Mouse (Mus musculus) brain, embryonic 14.5 days (tissue): ENCODE results near the gene Uri1. TPM values are rescaled to one million over a fixed set of nuclear protein-coding genes. Genes with fewer than 3 reads are reported as not detected.

ENCODE experiments used
- DNase-seq: peaks from one replicate; pipeline ENCODE4 v3.0.0-alpha.2; 2011; ENCODE audit warnings: low read depth
- CTCF ChIP-seq: fragments of 200-500 bp; IDR thresholded peaks from 2 replicates; pipeline ENCODE4 v1.5.1; 2012; ENCODE audit warnings: inconsistent platforms, mild to moderate bottlenecking, moderate library complexity, borderline replicate concordance; ENCODE audit not compliant: insufficient read depth, insufficient read length; ENCODE audit errors: extremely low read depth
- POLR2A ChIP-seq: fragments of 200-500 bp; IDR thresholded peaks from 2 replicates; pipeline ENCODE4 v1.6.1; 2012; ENCODE audit warnings: mild to moderate bottlenecking, inconsistent platforms, borderline replicate concordance; ENCODE audit not compliant: poor library complexity, insufficient read depth, insufficient read length, severe bottlenecking; ENCODE audit errors: extremely low read depth
- polyA plus RNA-seq: library from polyadenylated mRNA; depleted of rRNA; stranded (reverse); fragments of >200 nt; gene quantifications from 2 replicates; pipeline ENCODE4 v1.2.3, GENCODE M21; 2012; rRNA removed

The Uri1 gene
- polyA plus RNA-seq, 1 experiment = 24.2 TPM

DNA sequence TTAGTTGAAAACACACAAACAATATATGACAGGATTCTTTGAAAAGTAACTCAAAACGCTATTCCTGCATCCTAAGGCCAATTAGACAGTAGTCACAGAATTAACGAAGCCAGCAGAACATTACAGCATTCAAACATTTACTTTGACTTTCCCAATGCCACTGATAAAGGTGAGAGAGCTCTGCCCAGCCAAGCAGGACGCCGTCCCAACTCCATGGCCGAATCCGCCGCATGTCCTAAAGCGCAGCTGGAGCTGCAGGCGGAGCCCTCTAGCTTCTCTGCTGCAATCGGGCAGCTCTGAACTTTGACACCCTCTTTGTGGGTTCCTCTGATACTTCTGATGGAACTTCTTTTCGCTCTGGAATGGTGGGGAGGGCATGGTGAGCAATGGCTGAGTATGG, 62.1 kb downstream of the Uri1 start:
- no peak for TF ChIP-seq CTCF
- TF ChIP-seq POLR2A = no peak

GRCm38 (mm10) chr7:37951841-37952240, 71.5 kb downstream of the Uri1 start:
- TF ChIP-seq POLR2A = no peak
- no peak for TF ChIP-seq CTCF
- no peak for DNase-seq

More for the DNA sequence above, 62.1 kb downstream of the Uri1 start:
- no peak for DNase-seq

GRCm38 (mm10) chr7:37936459-37936858, 86.9 kb downstream of the Uri1 start:
- no peak for DNase-seq

DNA sequence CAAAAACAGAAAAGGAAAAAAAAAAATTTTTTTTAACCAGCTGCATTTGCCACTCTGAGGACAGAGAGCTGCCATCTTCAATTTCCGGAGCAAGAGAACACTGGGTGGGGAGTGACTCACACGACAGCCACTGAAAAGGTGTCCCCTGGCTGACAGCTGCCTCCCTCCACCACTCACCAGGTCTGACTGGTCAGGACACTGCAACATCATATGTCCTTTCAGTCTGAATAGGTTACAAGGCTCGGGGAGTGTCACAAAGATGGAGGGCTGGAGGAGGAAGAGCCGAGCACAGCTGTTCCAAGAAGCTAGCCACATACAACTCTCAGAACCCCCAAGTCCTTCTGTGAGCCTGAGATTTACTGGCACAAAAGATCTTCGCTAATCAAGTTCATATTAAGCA, 87.6 kb downstream of the Uri1 start:
- TF ChIP-seq CTCF = no peak
- TF ChIP-seq POLR2A = no peak
- DNase-seq = no peak

More at GRCm38 (mm10) chr7:37936459-37936858, 86.9 kb downstream of the Uri1 start:
- TF ChIP-seq POLR2A (no peak), CTCF (no peak)

GRCm38 (mm10) chr7:37934770-37935182, 88.6 kb downstream of the Uri1 start:
- TF ChIP-seq POLR2A (no peak), CTCF (peak; percentile 86)

DNA sequence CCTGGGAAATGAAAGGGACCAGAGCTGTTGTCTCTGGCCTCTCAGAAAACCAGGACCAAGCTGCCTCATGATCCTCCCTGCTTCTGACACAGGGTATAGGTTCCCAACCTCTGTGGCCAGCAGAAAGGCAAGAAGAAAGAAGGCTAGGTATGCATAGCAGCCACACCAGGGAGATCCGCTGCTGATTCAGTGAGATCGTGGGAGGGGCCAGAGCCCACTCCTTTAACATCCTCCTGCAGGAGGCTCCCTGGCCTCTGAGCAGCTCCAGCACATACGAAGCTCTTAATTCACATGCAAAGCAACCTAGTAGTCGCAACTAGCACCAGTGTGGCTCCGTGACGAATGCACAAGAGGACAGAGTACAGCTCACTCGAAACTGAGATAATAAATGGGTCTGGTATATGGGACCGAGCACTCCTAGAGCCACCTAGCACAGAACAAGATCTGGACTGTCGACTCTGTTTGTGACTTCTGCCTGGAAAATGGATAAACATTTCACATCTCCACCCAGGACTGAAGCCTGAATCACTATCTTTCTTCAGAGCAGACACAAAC, 89.5 kb downstream of the Uri1 start:
- DNase-seq = no peak
- TF ChIP-seq POLR2A (no peak), CTCF (0 out of 2 replicates have a peak, but pooled peaks have one; percentile 14)

More at GRCm38 (mm10) chr7:37934770-37935182, 88.6 kb downstream of the Uri1 start:
- DNase-seq = peak; percentile 84

DNA sequence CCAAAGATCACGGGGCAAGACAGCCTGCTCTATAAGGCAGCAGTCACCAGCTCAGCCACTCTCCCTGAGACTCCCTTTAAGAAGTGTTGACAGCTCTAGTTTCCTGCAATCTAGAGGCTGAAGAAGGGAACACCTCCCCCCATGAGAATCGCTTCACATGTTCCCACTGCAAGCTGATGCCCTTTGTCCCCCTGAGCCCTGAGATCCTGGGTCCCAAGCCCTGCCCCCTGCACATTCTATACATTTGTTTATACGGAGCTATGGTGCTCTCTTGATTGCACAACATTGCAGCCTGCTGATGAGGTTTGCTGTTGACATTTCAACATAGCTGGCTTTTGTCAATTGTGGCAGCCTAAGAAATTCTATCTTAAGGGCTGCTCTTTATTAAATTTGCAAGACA, 91.7 kb downstream of the Uri1 start:
- TF ChIP-seq POLR2A (no peak), CTCF (no peak)
- DNase-seq = no peak

DNA sequence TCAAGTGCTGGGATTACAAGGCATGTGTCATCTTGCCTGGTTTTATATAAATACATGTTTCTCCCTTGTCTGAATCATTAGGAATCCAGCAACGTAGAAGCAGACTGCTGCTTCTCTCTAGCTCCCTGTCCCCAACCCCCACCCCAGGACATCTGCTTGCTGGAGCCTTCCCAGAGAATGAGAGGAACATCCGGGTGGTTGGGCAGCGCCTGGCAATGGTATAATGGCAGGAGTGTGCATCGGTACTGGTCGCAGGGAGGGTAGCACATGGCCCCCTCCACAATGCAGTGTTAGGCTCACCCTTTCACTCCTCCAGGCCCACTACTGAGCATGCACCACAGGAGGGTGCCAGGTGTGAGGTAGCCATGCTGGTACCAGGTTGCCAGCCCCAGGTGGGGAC, 93.6 kb downstream of the Uri1 start:
- no peak for TF ChIP-seq POLR2A
- TF ChIP-seq CTCF = no peak
- DNase-seq = peak; percentile 66

DNA sequence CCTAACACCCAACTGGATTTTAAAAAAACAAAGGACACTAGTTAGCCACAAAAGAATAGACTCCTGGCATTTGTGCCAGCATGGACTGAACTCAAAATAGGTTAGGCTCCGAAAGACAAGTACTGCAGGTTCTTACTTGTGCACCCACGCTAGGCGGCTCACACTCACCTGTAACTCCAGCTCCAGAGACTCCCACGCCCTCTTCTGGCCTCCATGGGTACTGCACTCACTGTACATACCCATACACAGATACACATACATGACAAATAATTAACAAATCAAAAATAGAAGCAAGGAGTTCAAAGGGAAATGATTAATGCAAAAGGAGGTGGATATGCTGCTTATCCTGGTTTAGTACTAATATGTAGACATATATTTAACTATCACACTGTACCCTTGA, 100.4 kb downstream of the Uri1 start:
- DNase-seq = no peak

DNA sequence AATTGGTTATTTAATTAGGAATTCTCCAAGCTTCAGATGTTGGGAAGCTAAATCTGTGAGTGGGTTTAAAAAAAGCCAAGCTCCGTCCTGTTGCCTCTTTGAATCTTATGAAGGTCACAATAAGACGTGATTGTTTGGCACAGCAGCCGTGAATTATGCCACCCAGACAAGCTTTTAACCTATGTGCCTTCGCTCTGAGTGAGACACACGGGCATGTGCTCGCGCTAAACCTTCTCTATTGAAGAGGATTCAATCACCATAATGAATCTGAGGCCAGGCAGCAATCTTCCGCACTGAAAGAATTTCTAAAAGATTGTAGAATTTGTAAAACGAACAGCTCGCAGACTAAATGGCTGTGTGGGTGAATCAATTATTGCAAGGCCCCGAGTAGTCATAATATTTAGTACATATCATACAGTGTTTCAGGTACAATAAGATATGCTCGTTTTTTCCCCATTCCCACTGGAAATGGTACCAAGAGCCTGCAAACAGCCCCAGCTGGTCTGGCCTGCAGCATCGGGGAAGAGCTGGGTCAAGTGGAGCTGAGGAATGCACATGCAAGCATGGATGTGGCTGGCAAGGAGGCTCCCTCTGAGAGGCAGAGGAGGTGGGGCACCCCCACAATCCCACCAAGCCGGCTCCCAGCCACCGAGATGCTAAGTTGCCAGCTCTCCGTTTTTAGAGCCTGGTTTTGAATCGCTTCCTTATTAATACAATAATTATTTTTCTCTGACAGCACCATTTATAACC, 101.5 kb downstream of the Uri1 start:
- peak; percentile 68 for DNase-seq
- TF ChIP-seq POLR2A (no peak), CTCF (no peak)

More for the DNA sequence above, 100.4 kb downstream of the Uri1 start:
- TF ChIP-seq POLR2A = no peak
- TF ChIP-seq CTCF = peak; percentile 32; the same call in 1 of the 2 replicates

GRCm38 (mm10) chr7:37918926-37919325, 104.4 kb downstream of the Uri1 start:
- no peak for DNase-seq
- TF ChIP-seq POLR2A = no peak
- TF ChIP-seq CTCF = no peak

DNA sequence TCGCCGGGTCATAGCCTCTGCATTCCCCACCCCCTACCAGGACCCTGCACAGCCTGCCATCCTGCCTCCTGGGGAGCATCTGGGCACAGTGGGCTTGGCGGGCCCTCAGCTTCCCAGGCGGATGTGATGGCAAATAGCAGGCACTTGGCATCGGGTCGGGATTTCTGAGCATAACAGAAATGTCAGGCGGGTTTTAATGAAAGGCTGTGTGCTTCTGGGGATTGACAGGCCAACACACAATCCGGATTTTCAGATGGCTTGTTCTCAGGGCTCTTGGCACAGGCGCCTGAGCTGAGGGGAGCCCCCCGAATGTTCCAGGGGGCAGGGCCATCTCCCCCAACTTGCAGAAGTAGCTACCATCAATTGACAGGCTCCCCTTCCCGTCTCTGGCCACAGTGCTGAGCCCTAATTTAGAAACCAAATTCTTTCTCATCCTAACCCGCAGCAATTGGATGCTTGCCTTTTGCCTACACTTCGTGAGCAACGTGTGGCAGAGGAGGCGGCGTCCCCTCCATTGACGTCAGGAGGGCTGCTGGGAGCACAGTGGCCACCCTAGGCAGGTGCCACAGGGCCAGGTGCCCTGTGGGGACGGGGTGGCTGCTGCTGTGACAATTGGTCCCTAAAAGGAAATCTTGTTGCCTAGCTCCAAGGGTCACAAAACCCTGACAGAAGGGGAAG, 106.5 kb downstream of the Uri1 start:
- DNase-seq = peak; percentile 86
- TF ChIP-seq POLR2A (no peak), CTCF (no peak)

- TF ChIP-seq CTCF (no peak), POLR2A (no peak)
- DNase-seq = no peak
These were observed 111.6 kb downstream of the Uri1 start for GRCm38 (mm10) chr7:37911802-37912122.

- no peak for TF ChIP-seq CTCF
- TF ChIP-seq POLR2A = no peak
- peak; percentile 38 for DNase-seq
These were observed 112.1 kb downstream of the Uri1 start for GRCm38 (mm10) chr7:37911114-37911801.

- peak; percentile 40 for DNase-seq
- TF ChIP-seq CTCF (no peak), POLR2A (no peak)
These were observed 113.2 kb downstream of the Uri1 start for GRCm38 (mm10) chr7:37910161-37910560.

Other genes starting within 250 kb of the Uri1 start
- 21.2 and 30.4 TPM in 2 replicates for gene Zfp536, start 249.9 kb downstream of the Uri1 start, polyA plus RNA-seq
- gene Ccne1, start 84.0 kb upstream of the Uri1 start, polyA plus RNA-seq = 12.2 and 14.7 TPM in 2 replicates
- 15.7 and 21.7 TPM in 2 replicates for gene 1600014C10Rik, start 159.7 kb upstream of the Uri1 start, polyA plus RNA-seq
- 0.41 and 0.58 TPM in 2 replicates for gene Plekhf1, start 204.5 kb upstream of the Uri1 start, polyA plus RNA-seq
- gene Pop4, start 247.9 kb upstream of the Uri1 start, polyA plus RNA-seq = 57.2 and 68.8 TPM in 2 replicates